Mouse (Mus musculus) heart, postnatal 4 days (tissue): ENCODE results near the gene Lhfpl5. TPM values are rescaled to one million over a fixed set of nuclear protein-coding genes. Genes with fewer than 3 reads are reported as not detected.
"Not testable (repeated sequence)": the region's sequence is repeated elsewhere in the genome, so short reads cannot be mapped to it uniquely, and the experiment has no call there.

ENCODE experiments used
- DNase-seq: peaks from one replicate; pipeline ENCODE4 v3.0.0; 2021
- total RNA-seq, 2 experiments: library from RNA; stranded (reverse); gene quantifications; 2 replicates each; pipeline ENCODE4 v1.2.3; 2021

Lhfpl5 gene
- total RNA-seq: not detected

GRCm38 (mm10) chr17:28575244-28576125 is at the start of gene Lhfpl5:
Gene Lhfpl5 (plus strand): TSS chr17:28575641.
- DNase-seq: peak; percentile 69

DNA sequence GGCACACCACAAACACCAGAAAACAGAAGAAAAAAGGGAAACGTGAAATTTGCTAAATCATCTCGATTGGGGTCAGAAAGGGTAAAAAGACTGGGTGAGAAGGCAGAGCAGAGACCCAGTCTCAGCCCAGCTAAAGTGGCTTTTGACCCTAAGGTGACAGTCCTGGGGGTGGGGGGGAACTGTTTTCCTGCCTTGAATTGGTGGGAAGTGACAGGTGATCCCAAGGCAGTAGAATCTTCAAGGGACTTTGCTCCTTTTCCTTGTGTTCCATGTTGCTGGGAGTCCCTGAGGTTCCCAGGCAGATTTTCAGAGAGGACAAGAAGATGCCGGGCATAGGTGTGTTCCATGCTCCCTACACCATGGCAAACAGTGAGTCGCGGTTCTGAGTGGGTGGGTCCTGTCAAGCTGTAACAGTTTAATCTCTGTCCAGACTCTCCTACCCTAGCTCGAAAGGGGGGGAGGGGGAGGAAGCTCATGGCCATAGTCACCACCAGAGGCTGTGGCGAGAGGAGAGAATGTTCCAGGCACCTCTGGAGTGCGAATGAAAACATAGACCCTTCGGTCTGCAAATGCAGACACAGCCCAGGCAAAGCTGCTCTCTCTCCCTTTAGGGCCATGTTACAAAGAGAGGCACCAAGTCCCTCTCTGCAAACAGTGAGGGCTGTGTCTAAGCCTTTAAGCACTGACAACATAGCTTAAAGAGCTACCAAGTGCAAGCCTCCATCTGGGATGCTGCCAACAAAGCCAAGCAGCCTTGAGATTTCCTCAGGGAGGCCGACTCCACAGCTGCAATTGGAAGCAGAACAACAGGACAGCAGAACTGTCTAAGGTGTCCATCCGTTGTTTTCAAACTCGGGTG is 48.0 kb upstream of the Lhfpl5 start:
- no peak for DNase-seq

- DNase-seq: peak; percentile 93
Observed at GRCm38 (mm10) chr17:28528043-28528351, 47.4 kb upstream of the Lhfpl5 start.

GRCm38 (mm10) chr17:28529116-28529515 is 46.3 kb upstream of the Lhfpl5 start:
- no peak for DNase-seq

- DNase-seq: no peak
Observed at GRCm38 (mm10) chr17:28530506-28530905, 44.9 kb upstream of the Lhfpl5 start, which contains the start of gene Armc12. Gene Armc12 (plus strand): TSS chr17:28530806.

GRCm38 (mm10) chr17:28531946-28532345 is 43.5 kb upstream of the Lhfpl5 start:
- no peak for DNase-seq

- DNase-seq: no peak
Observed at GRCm38 (mm10) chr17:28532557-28532956, 42.9 kb upstream of the Lhfpl5 start.

DNA sequence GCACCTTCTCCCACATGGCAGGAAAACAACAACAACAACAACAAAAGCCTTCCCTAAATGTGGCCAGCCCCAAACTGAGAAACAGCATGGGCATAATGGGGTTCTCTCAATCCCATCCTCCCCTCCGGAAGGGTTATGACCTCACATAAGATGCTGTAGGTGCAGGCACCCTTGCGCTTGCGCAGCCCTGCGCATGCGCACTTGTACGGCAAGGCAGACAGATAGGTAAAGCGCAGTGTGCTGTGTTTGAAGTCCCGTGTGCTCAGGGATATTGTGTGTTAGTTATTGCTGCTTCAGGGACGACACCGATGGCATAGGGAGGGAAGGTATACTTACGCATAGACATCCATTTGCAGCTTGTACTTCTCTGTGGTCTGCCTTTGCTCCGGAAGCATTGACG is 42.1 kb upstream of the Lhfpl5 start:
- no peak for DNase-seq

DNA sequence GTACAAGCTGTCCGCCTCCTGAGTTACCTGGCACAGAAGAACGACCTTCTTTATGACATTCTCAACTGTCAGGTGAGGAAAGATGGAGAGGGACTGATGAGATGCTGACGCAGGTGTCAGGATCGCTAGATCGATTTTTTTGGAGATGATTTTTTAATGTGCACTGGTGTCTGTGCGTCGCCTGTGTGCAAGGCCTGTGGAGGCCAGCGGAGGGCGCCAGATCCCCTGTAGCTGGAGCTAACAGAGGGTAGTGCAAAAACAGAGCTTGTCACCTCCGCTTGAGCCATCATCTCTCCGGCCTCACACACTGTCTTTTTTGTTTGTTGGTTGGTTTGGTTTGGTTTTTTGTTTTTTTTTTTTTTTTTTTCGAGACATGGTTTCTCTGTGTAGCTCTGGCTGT is 37.6 kb upstream of the Lhfpl5 start:
- no peak for DNase-seq

GRCm38 (mm10) chr17:28546925-28547324 is 28.5 kb upstream of the Lhfpl5 start:
- peak; percentile 40 for DNase-seq

- DNase-seq: no peak
Observed at GRCm38 (mm10) chr17:28548550-28548949, 26.9 kb upstream of the Lhfpl5 start.

GRCm38 (mm10) chr17:28549111-28549510 is 26.3 kb upstream of the Lhfpl5 start, which contains the start of gene Clpsl2:
Gene Clpsl2 (plus strand): TSS chr17:28549411.
- no peak for DNase-seq

DNA sequence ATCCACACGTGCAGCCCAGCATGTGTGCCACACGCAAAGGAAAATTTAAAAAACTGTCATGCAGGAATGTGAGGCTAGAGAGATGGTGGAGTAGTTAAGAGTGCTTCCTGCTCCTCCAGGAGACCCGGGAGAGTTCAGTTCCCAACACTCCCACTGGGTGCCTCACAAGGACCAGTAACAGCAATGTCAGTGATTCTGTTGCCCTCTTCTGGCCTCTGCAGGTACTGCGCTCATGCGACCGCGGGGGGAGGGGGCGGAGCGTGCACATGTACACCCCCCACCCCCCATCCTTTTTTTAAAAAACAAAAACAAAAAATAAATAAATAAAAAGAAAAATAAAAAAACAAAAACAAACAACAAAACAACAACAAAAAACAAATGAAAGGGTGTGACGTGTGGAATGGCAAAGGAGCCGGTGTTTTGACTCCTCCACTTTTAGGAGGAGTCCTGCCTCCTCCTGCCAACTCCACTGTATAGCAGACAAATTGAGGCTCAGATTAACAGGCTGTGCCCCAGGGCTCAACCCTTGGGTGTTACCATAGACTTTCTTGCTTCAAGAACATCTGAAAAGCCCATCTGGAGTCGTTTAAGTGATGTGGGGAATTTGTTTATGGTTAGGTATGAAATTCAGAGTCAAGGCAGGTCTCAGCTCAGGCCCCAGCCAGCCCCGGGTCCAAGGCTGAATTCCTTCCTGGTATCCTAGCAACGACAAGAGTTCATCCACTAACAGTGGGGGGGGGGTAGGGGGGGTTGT is 22.2 kb upstream of the Lhfpl5 start:
- DNase-seq: peak; percentile 86

DNA sequence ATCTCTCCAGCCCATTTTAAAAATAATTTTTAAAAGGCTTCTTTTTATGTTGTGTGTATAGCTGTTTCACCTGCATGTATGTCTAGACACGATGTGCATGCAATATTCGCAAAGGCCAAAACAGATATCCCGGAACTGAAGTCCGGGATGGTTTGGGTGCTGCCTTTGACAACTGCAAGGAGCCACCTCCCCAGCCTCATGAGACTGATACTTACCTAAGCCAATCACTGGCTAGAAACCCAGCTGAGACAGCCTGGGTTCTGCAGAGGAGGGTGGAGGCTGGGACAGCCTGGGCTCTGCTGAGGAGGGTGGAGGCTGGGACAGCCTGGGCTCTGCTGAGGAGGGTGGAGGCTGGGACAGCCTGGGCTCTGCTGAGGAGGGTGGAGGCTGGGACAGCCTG is 21.4 kb upstream of the Lhfpl5 start:
- not testable (repeated sequence) for DNase-seq

GRCm38 (mm10) chr17:28556635-28557396 is 18.6 kb upstream of the Lhfpl5 start:
- DNase-seq: no peak

DNA sequence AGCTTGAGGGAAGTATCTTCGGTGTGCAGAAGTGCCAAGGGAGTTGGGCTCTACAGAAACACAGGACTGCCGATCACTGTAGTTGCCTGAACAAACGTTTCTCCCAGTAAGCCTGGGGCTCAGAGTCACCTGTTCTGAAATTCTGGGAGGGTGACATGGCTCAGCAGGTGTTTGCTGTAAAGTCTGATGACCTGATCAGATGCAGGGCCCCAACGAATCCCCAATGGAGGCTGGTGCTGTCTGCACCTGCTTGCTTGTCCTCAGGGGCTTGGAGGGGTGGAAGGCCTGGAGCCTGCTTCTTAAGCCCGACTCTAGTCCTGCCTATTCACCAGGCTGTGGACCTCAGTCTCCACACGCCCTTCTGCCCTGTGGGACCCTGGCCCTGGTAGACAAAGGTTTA is 17.7 kb upstream of the Lhfpl5 start:
- no peak for DNase-seq

DNA sequence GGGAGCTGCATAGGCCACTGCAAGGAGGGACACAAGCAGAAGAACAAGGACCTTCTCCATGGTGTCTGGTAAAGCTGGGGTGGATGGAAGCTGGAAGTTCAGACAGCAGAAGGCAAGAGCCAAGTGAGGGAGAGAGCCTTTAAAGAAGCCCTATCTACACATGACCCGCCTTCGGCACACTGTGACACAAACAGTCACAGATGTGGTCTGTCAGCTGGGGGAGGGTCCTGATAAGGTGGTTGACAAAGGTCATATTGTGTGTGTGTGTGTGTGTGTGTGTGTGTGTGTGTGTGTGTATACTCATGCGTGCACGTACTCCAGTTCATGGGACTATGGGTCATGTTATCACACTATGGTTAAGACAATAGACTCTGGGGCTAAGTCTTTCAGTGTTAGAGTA is 14.8 kb upstream of the Lhfpl5 start, which contains the start of gene Clps:
Gene Clps (minus strand): TSS at position 169 of the 400 bp plus-strand sequence.
- no peak for DNase-seq

DNA sequence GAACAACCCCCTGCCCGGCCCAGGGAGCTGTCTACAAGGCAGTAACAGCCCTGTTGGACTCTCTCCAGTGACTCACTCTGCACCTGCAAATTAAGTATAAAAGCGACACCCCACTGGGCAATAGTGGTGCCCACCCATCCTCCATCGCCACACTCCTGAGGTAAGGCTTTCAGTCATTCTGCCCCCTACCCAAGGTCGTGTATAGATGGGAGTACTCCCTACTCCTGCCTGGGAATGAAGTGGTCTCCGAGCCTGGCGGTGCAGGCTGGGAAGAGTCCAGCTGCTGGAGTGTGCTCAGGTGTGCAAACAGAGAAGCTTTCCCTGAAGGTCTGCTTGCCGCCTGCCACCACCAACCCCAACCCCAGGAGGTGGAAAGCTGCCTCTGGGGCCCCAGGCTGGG is 13.8 kb upstream of the Lhfpl5 start:
- no peak for DNase-seq

DNA sequence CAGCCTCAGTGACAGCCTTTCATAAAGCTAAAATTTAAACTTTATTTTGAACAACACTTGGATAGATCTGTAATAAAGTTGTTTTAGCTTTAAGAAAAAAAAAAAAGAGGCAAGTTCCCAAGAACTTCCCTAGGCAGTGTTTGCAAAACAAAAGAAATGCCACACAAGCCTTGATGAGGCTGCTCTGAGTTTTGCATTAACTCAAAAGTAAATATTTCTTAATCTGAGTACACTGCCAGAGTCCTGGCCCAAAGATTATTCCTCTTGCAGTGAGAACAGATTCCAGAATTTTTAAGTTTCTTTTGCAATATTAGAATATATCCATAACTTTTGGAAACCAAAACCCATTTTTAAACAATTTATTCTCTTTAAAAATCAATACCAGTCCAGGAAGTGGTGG is 10.3 kb upstream of the Lhfpl5 start:
- no peak for DNase-seq

DNA sequence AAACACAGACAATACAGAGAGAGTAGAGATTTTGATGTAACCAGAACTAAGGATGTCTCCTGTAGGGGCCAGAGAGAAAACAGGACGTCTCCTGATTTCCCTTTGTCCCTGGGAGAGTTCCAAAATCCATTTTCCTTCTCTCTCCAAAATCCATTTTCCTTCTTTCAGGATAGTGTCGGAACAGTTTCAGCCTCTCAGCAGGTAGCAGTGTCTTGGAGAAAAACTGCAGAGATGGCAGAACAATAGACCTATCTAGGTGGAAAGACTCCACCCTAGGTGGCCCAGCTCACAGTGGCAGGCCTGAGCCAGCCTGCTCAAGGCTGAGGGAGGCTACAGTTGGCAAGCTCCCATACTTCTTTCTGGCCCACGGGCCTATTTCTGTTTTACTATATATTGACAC is 7.9 kb upstream of the Lhfpl5 start:
- DNase-seq: no peak

DNA sequence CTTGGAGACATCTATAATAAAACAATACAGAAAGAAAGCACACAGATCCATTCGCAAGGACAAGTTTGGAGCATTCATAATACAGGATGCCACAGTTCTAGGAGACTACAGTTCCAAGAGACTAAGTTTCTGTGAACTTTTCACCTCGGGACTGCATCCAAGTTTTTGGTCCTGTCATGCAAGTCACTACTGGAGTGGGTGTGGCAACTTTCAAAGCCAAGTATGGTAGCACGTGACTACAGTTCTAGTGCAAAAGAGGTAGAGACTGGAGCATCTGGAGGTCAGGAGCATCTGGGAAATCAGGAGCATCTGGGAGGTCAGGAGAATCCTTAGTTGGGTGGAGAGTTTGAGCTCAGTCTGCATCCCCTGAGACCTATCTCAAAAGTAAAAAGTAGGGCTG is 3.6 kb upstream of the Lhfpl5 start:
- DNase-seq: no peak

- no peak for DNase-seq
Observed at GRCm38 (mm10) chr17:28572521-28572920, 2.9 kb upstream of the Lhfpl5 start.
